Mouse (Mus musculus): ENCODE measurements around the gene Rnf145.
A peak's percentile ranks its signal among the peaks of the same experiment; 100 is the strongest.
"Not testable (repeated sequence)": the region's sequence is repeated elsewhere in the genome, so short reads cannot be mapped to it uniquely, and the experiment has no call there.

Rnf145 gene

GRCm38 (mm10) chr11:44562389-44563135, 43.8 kb downstream of the Rnf145 start:
- DNase-seq (ENCODE audit: low spot score): no peak

- no peak for DNase-seq (ENCODE audit: low spot score)
Measured at GRCm38 (mm10) chr11:44564245-44564864, 45.6 kb downstream of the Rnf145 start.

GRCm38 (mm10) chr11:44564940-44565339, 46.2 kb downstream of the Rnf145 start:
- no peak for DNase-seq (ENCODE audit: low spot score)

DNA sequence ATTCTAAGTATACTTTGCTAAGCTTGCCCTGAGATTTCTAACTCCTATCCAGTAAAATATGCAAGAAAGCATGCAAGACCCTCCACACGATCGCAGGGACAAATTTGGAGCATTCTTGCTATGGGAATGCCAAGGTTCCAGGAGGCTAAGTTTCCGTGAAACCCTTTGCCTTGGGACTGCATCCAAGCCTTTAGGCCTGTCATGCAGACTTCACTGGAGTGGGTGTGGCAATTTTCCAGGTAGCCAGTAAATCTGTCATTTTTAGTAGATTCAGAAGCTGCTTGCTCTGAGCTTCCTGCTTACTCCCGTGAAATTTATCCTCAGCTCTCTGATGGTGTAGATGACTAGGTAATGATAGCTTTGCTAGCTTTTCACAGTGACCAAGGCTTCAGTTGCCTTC, 51.6 kb downstream of the Rnf145 start:
- not testable (repeated sequence) for DNase-seq (ENCODE audit: low spot score)

DNA sequence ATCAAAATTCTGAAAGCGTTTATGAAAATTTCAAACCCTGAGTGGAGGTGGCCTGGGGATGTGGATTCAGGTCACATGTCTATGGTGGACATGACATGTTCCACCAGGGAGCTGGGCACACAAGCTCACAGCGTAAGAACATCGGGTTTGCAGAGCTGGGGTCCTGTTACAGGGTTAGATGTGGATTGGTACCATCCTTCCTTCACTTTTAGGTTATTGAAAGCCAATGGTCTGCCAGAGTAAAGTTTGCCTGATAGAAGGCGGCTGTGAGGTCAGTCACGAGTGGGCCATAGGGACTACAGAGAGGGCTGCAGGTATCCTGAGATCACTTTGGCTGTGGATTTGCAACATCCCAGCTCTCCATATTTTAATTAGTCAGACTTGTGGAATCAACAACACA, 54.0 kb downstream of the Rnf145 start:
- no peak for DNase-seq (ENCODE audit: low spot score)

- DNase-seq (ENCODE audit: low spot score): no peak
Measured at GRCm38 (mm10) chr11:44573396-44573795, 54.6 kb downstream of the Rnf145 start.

- no peak for DNase-seq (ENCODE audit: low spot score)
Measured at GRCm38 (mm10) chr11:44574391-44574790, 55.6 kb downstream of the Rnf145 start.

DNA sequence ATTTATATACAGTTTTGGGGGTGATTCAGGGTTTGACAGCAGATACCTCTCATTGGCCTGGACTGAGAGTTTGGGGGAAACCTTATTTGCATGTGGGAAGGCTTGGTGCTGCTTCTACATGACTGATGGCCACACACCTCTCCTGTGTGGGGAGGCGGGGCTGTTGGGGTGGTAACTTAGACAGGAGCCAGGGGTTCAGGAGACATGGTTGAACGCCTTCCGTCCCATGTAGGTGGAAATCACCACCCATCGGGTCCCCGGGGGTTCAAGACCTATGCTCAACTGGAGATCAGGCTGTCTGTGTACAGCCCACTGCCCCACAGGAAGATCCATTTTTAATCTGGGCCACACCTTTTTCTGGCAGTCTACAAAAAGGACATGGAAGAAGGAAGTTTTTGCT, 56.1 kb downstream of the Rnf145 start:
- DNase-seq (ENCODE audit: low spot score): peak; percentile 67

DNA sequence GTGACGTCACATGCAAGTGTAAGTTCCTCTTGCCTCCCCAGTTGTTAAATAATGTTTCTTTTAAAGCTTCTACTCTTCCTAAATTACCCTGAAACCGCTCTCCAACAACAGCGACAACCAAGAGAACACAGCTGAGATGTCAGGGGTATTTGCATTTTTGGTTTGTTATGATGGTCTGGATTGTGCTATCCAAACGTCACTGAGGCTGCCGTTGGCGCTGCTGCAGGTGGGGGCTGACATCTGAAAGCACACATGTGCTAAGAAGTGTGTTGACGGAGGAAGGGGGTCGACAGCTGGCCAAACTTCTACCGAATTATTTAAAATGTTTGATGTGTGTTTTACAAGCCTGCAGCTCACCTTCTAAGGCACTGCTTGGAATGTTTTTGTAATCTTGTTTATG, 59.1 kb downstream of the Rnf145 start:
- DNase-seq (ENCODE audit: low spot score): no peak

DNA sequence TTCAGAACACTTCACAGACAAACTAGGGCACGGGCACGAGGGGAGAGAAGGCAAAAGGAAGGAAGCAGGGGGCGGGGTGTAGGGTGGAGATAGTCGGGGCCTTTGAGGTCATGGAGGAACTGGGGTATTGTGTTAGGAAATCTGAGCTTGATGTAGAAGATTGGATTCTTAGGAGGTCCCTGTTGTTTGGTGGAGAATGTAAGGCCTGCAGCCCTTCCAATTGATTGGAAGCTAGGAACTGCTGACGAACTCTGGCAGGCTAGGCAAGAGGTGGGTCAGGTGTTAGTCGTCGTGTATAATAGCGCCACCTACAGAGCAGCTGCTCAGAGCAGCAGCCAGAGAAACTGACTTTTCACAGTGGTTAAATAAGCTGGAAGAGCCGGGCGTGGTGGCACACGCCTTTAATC, 62.5 kb downstream of the Rnf145 start:
- DNase-seq (ENCODE audit: low spot score): no peak

GRCm38 (mm10) chr11:44586047-44586696, 67.4 kb downstream of the Rnf145 start:
- DNase-seq (ENCODE audit: low spot score): no peak

- DNase-seq (ENCODE audit: low spot score): no peak
Measured at GRCm38 (mm10) chr11:44593016-44593415, 74.3 kb downstream of the Rnf145 start.

DNA sequence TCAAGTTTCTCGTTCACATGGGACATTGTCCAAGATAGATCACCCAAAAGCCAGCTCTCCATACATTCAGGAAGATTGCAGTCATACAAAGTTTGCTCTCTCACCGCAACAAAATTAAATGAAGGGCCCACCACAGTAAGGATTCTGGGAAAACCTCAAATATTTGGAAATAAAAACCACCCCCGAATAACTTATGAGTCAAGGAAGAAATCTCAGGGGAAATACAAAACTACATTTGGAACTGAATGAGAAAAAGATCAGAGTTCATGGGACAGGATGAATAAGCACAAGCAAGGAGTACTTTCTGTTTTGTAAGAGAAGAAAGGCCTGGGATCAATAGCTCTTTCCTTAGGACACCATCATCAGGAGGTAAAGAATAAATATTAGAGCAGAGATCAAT, 76.0 kb downstream of the Rnf145 start:
- no peak for DNase-seq (ENCODE audit: low spot score)

- no peak for DNase-seq (ENCODE audit: low spot score)
Measured at GRCm38 (mm10) chr11:44606881-44607280, 88.1 kb downstream of the Rnf145 start.

DNA sequence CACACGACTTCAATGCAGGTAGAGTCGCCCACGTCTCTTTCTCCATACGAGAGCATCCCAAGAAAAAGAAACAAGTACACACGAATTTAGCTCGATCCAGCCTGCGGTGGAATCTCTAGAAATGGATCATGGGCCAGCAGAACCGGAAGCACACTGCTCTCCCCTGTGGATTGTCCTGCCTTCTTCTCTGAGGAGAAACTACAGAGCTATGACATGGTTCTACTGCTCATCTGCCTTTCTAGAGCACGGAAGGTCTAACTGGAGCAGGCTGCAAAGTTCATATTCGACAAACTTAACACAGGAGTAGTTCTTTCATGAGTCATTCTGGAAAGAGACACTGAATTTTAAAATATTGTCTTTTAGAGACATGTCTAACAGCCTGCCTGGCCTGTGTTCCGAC, 89.9 kb downstream of the Rnf145 start:
- no peak for DNase-seq (ENCODE audit: low spot score)

GRCm38 (mm10) chr11:44610971-44611781, 92.4 kb downstream of the Rnf145 start:
- DNase-seq (ENCODE audit: low spot score): peak; percentile 56

DNA sequence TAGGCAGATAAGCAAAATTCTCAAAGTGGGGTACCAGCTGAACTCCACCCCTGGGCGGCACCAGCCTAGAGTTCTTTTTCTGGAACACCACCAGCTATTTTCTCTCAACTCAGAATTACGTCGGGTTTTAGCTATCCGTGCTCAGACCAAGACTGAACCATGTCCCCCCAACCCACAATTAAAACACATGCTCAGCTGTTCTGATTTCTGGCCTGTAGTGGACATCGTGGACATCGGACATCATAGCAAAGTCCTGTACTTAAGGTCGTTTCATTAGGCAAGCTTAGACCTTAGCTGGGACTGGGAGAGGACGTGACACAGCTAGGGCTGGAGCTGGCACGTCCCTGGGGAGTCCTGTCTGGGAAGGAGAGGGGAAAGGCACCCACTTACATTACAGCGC, 93.4 kb downstream of the Rnf145 start:
- no peak for DNase-seq (ENCODE audit: low spot score)

GRCm38 (mm10) chr11:44612681-44613410, 94.1 kb downstream of the Rnf145 start:
- DNase-seq (ENCODE audit: low spot score): no peak

- DNase-seq (ENCODE audit: low spot score): no peak
Measured at GRCm38 (mm10) chr11:44613411-44614180, 94.8 kb downstream of the Rnf145 start.

Measured in spleen, adult 12 weeks (tissue).